ENCODE assay signal across 9 mouse cellular contexts in the genomic region with DNA sequence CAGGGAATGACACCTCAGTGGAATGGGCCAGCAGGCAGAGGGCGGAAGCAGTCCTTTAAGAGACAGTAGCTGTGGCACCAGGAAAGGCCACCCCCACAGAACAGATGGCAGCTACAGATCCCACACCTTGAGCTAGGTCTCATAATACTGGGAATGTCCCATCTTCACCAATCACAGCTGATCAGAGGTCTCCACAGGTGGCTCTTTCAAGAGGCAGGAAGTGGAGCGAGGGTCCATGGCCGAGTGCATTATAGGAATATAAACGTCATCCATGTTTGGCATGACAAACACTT. TPM values are rescaled to one million over a fixed set of nuclear protein-coding genes. Genes with fewer than 3 reads are reported as not detected.
A peak's percentile ranks its signal among the peaks of the same experiment; 100 is the strongest.
DNase-seq lines count a peak whose midpoint lies in the region; ATAC-seq and TF ChIP-seq lines count a peak whose summit lies in the region.
"Had no signal": no experiment of that assay in that cellular context is flagged by ENCODE, and none has a peak within 500 bp of the region (broad histone marks: within the 10 kb centered on the region; RNA-seq: fewer than 3 reads in every experiment).

No protein-coding gene starts in this region.

- ATAC-seq in frontal cortex, adult (ENCODE audit: low TSS enrichment), result peak; percentile 62
- ATAC-seq in limb, embryonic 12.5 days (ENCODE audit: insufficient number of reproducible peaks, insufficient read depth, low FRiP score, low TSS enrichment, low read depth), result no peak

- H3K27me3 ChIP-seq in limb, embryonic 12.5 days, result no peaks in the 10 kb centered on the region
- no peaks in the 10 kb centered on the region for H3K27me3 ChIP-seq in limb, embryonic 10.5 days (ENCODE audit: low read depth, poor library complexity, severe bottlenecking)
- no peaks in the 10 kb centered on the region for H3K27me3 ChIP-seq in myocyte (ENCODE audit: control insufficient read depth, insufficient read depth, insufficient read length)

- no peak for DNase-seq in frontal cortex, postnatal 14 days (ENCODE audit: low spot score in 2 of 2)
- no peak for DNase-seq in limb, embryonic 10.5 days (ENCODE audit: low spot score)
- DNase-seq in Muller cell, postnatal 12 days (ENCODE audit: inconsistent ontology term), result no peak
- no peak for DNase-seq in gastrocnemius, adult 8-10 months (ENCODE audit: low spot score in 2 of 2)
- DNase-seq: kidney, adult 18-20 months had no signal

- no peaks in the 10 kb centered on the region for H3K79me2 ChIP-seq in myocyte (ENCODE audit: control insufficient read depth, insufficient read depth)

- H3ac ChIP-seq in myocyte (ENCODE audit: control insufficient read depth, insufficient read length), result no peak overlapping the region

- peak; percentile 1; the same call in 1 of the 2 replicates for TF ChIP-seq POLR2A in embryonic fibroblast, embryonic 13.5 days (IDR thresholded peaks at IDR 0.05; ENCODE audit: low read depth, low read length)
- TF ChIP-seq POLR2A in myocyte (IDR thresholded peaks at IDR 0.05; ENCODE audit: insufficient read length, low read depth), result no peak

- H3K4me2 ChIP-seq in limb, embryonic 12.5 days, result no peak overlapping the region
- no peak overlapping the region for H3K4me2 ChIP-seq in myocyte (ENCODE audit: low read depth)

- H3K36me3 ChIP-seq in limb, embryonic 12.5 days, result peaks cover 9% of the 10 kb centered on the region
- H3K36me3 ChIP-seq in limb, embryonic 10.5 days, result peaks cover 10% of the 10 kb centered on the region
- H3K36me3 ChIP-seq in myocyte (ENCODE audit: control insufficient read depth, insufficient read depth), result no peaks in the 10 kb centered on the region

- peak overlapping the region; percentile 64; the same call in 1 of the 2 replicates for H3K27ac ChIP-seq in limb, embryonic 12.5 days
- H3K27ac ChIP-seq in limb, embryonic 10.5 days, result no peak overlapping the region
- H3K27ac ChIP-seq in embryonic fibroblast, embryonic 13.5 days (ENCODE audit: insufficient read depth, low read length), result no peak overlapping the region

- H3K9ac ChIP-seq in limb, embryonic 12.5 days (replicated peaks), result no peak overlapping the region

- 0 out of 2 replicates have a peak, but pooled peaks cover 6% of the 10 kb centered on the region for H3K4me1 ChIP-seq in limb, embryonic 12.5 days (replicated peaks)
- H3K4me1 ChIP-seq in limb, embryonic 10.5 days, result peaks cover 20% of the 10 kb centered on the region
- H3K4me1 ChIP-seq in embryonic fibroblast, embryonic 13.5 days (ENCODE audit: control insufficient read depth, insufficient read depth, low read length), result no peaks in the 10 kb centered on the region; the same call in 1 of the 2 replicates

- WGBS in limb, embryonic 12.5 days, result 69% methylated on average over 4 of the region's 4 CpGs
- 83% methylated on average over 4 of the region's 4 CpGs for WGBS in limb, embryonic 10.5 days

- no peaks in the 10 kb centered on the region for H3K9me3 ChIP-seq in limb, embryonic 12.5 days
- H3K9me3 ChIP-seq in limb, embryonic 10.5 days (replicated peaks), result no peaks in the 10 kb centered on the region

- TF ChIP-seq CTCF in embryonic fibroblast, embryonic 13.5 days (IDR thresholded peaks at IDR 0.05; ENCODE audit: borderline replicate concordance, insufficient read depth, low read length), result no peak

- no peak overlapping the region for H3K4me3 ChIP-seq in limb, embryonic 12.5 days (replicated peaks)
- H3K4me3 ChIP-seq in limb, embryonic 10.5 days, result no peak overlapping the region
- no peak overlapping the region for H3K4me3 ChIP-seq in embryonic fibroblast, embryonic 13.5 days (ENCODE audit: insufficient read depth, low read length)
- H3K4me3 ChIP-seq in myocyte, result no peak overlapping the region

TF ChIP-seq in myocyte, 11 proteins besides CTCF, POLR2A, EP300 and RAD21:
- TF ChIP-seq POLR2AphosphoS2 (IDR thresholded peaks at IDR 0.05; ENCODE audit: insufficient read length, low read depth), result peak; percentile 70
- no peak for TF ChIP-seq E2F4 (IDR thresholded peaks at IDR 0.05; ENCODE audit: insufficient read depth)
TF ChIP-seq in myocyte: peak in this region for 1.

RNA-seq across cellular contexts. Expression of a gene that starts 15.7 kb away (rescaled TPM):
- 7.9 and 8.3 TPM in 2 replicates for polyA plus RNA-seq in limb, embryonic 12.5 days (2016; fragmentation: Nextera tagmentation; extraction: Ambion mirVana)
- 7.4 and 8.2 TPM in 2 replicates for polyA plus RNA-seq in limb, embryonic 10.5 days (2016; fragmentation: Nextera tagmentation; extraction: Ambion mirVana)
- polyA plus RNA-seq in embryonic fibroblast, embryonic 13.5 days (2011; ENCODE audit: insufficient read length, low read depth, missing spikeins), result 9.3 and 10.9 TPM in 2 replicates
- 20.4 TPM for polyA plus RNA-seq in myocyte (2012; fragmentation: generic; extraction: Trizol)
- 1 to 10 TPM; 6.9 to 8.9 (median 7.6) TPM for total RNA-seq in gastrocnemius, adult 8-10 months (2022)
